Mouse (Mus musculus) heart, embryonic 13.5 days (tissue): ENCODE data around the gene Astn2. TPM values are rescaled to one million over a fixed set of nuclear protein-coding genes. Genes with fewer than 3 reads are reported as not detected.

Experiments used
- ATAC-seq: fragments of 200-750 bp; cut with Nextera tagmentation; 2 replicates; pipeline ENCODE4 v1.8.0; 2017; ENCODE audit warnings: moderate TSS enrichment; ENCODE audit not compliant: insufficient number of reproducible peaks, low FRiP score, low TSS enrichment; ENCODE audit errors: extremely low read depth
- H3K27ac ChIP-seq: fragments of 300-500 bp; sonication (generic); replicated peaks from 2 replicates; pipeline ENCODE4 v1.5.1; 2015; ENCODE audit warnings: moderate library complexity, mild to moderate bottlenecking, inconsistent platforms
- H3K27me3 ChIP-seq: fragments of 300-500 bp; sonication (generic); replicated peaks from 2 replicates; pipeline ENCODE4 v1.6.1; 2015; ENCODE audit warnings: mild to moderate bottlenecking, inconsistent platforms
- H3K36me3 ChIP-seq: fragments of 300-500 bp; sonication (generic); 2 replicates; pipeline ENCODE4 v1.6.1; 2015; ENCODE audit warnings: mild to moderate bottlenecking, inconsistent platforms
- H3K4me1 ChIP-seq: fragments of 300-500 bp; sonication (generic); 2 replicates; pipeline ENCODE4 v1.6.1; 2015; ENCODE audit warnings: inconsistent platforms
- H3K4me2 ChIP-seq: fragments of 300-500 bp; sonication (generic); 2 replicates; pipeline ENCODE4 v1.6.1; 2015; ENCODE audit warnings: inconsistent platforms, mild to moderate bottlenecking, moderate library complexity
- H3K4me3 ChIP-seq: fragments of 300-500 bp; sonication (generic); 2 replicates; pipeline ENCODE4 v1.5.1; 2015; ENCODE audit warnings: moderate library complexity, mild to moderate bottlenecking, inconsistent platforms
- H3K9ac ChIP-seq: fragments of 300-500 bp; sonication (generic); 2 replicates; pipeline ENCODE4 v1.6.1; 2015; ENCODE audit warnings: inconsistent platforms, mild to moderate bottlenecking, moderate library complexity
- H3K9me3 ChIP-seq: fragments of 300-500 bp; sonication (generic); 2 replicates; pipeline ENCODE4 v1.6.1; 2016; ENCODE audit warnings: inconsistent platforms
- WGBS: fragments of 180-500 bp; shearing (Covaris S2); methylation state at CpG from one replicate; pipeline ENCODE4 v1.1.7; 2015; ENCODE audit warnings: mixed read lengths; 5-methylcytosine and 5-hydroxymethylcytosine counted together
- polyA plus RNA-seq: library from polyadenylated mRNA; unstranded; fragments of >200 nt; fragmentation: Nextera tagmentation; extraction: Ambion mirVana; gene quantifications from 2 replicates; pipeline ENCODE4 v1.2.1, GENCODE M21; 2015

Astn2 gene
- polyA plus RNA-seq, 1 experiment from 2014 or later = 0.24 TPM

DNA sequence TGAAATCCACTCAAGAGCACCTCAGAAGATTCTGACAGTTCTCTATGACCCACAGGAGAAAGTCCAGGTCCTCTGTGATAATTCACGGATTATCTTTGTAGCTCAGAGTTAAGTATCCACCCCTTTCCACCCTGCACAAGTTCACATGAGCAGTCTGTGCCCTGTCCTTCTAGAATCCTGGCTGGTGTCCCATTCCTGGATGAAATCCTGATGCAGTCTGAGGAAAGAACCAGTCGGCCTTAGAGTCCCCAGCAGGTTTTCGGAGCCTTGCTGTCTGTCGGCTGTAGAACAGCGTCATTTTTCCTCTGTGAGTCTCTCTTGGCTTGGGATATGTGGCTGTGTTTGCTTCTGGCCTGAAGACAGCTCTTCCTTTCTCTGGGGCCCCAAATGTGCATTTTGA is 978.0 kb downstream of the Astn2 start:
- H3K4me3 ChIP-seq = no peak overlapping the region
- H3K27ac ChIP-seq = peak overlapping the region; percentile 16; the same call in 1 of the 2 replicates
- H3K9me3 ChIP-seq = no peaks in the 10 kb centered on the region
- no peaks in the 10 kb centered on the region for H3K36me3 ChIP-seq
- H3K9ac ChIP-seq = no peak overlapping the region
- no peak overlapping the region for H3K4me2 ChIP-seq
- no peaks in the 10 kb centered on the region for H3K27me3 ChIP-seq
- no peak for ATAC-seq
- H3K4me1 ChIP-seq = peaks cover 19% of the 10 kb centered on the region
- 37% methylated on average over 5 of the region's 5 CpGs for WGBS

DNA sequence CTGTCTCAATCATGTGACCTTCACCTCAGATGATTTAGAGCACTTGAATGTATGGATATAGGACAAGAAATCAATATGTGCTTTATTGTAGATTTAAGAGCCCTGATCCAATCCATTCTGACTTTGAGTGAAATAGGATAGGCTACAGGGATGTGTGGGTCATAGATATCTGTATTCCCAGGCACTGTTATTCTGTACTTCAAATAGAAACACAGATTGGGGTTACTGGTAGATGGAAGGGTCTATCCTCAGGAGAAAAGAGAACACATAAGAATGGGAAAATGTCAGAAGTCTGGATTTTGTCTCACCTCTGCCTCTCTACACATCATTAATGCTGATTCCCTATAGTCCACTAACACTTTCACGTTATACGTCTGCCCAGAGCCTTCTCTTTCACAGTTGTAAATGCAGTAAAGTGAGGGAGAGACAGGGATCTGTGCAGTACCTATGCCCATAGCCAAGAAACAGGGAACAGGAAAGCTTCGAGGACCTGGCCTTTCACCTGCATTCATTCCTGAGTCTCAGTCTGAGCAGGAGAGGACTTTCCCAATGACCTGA is 981.3 kb downstream of the Astn2 start:
- no peak overlapping the region for H3K27ac ChIP-seq
- H3K4me2 ChIP-seq = no peak overlapping the region
- WGBS = 79% methylated on average over 3 of the region's 3 CpGs
- H3K9ac ChIP-seq = no peak overlapping the region
- peaks cover 31% of the 10 kb centered on the region for H3K4me1 ChIP-seq
- no peak for ATAC-seq
- H3K36me3 ChIP-seq = no peaks in the 10 kb centered on the region
- H3K9me3 ChIP-seq = no peaks in the 10 kb centered on the region
- no peaks in the 10 kb centered on the region for H3K27me3 ChIP-seq
- H3K4me3 ChIP-seq = no peak overlapping the region

DNA sequence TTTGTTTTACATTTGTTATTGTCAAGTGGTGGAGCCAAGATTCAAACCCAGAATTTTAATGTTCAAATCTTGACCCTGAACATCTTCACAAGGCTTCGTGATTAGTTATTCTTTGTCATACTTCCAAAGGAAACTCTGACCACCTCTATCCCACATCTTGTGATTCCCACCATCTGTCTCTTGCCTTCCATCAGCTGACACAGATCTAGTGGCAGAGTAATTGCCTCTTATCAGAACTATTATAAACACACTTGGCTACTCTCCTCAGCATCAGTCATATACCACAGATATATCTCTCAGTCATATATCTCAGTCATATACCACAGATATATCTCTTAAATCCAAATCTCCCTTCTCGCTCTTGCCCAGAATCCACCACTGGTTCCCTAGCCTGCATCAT is 983.1 kb downstream of the Astn2 start:
- Histone ChIP-seq H3K9ac (no peak overlapping the region), H3K27ac (peak overlapping the region; percentile 84), H3K27me3 (no peaks in the 10 kb centered on the region), H3K4me1 (peaks cover 23% of the 10 kb centered on the region), H3K36me3 (no peaks in the 10 kb centered on the region), H3K9me3 (no peaks in the 10 kb centered on the region), H3K4me3 (no peak overlapping the region), H3K4me2 (no peak overlapping the region)
- no peak for ATAC-seq
- 74% methylated on average over 2 of the region's 2 CpGs for WGBS

DNA sequence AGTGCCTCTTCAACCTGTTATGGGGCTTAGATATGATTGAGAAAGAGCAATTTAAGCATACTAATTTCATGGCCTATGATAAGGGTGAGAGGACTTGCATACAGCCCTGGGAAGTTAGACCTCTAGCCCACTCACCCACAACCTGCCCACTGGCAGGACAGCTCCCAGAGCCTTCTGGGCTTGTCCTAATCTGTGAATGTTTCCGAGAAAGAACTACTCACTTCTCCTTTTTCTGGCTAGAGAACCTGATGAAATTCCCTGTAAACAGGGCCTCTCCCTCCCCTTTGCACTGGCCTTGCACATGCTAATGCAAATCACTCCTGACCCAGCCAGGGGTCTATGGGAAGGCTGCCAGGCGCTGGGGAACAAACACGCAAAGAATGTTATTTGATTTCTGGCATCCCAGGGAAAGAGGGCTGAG is 983.9 kb downstream of the Astn2 start:
- 5% methylated on average over 3 of the region's 3 CpGs for WGBS
- ATAC-seq = peak; percentile 46; the same call in 1 of the 2 replicates
- no peaks in the 10 kb centered on the region for H3K36me3 ChIP-seq
- H3K4me2 ChIP-seq = 0 out of 2 replicates have a peak overlapping the region, but pooled peaks have one; percentile 5
- no peak overlapping the region for H3K4me3 ChIP-seq
- peak overlapping the region; percentile 84 for H3K27ac ChIP-seq
- peaks cover 24% of the 10 kb centered on the region for H3K4me1 ChIP-seq
- no peaks in the 10 kb centered on the region for H3K9me3 ChIP-seq
- no peak overlapping the region for H3K9ac ChIP-seq
- H3K27me3 ChIP-seq = no peaks in the 10 kb centered on the region

DNA sequence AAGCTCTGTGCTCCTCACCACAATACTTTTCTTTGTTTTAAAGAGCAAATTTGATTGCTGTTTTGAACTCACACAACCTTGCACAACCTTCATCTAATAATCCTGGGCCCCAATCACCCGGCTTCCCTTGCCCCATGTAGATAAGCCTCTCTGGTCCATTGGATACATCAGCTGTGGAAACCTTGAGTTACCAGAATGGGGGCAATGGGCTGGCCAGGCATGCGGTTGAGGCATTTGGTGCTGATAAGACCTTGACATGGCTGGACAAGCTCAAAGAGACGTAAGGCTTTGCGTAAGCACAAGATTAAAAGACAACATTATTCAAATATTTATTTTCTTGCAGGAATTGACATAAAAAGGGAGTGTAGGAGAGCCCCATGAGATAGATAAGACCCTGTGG is 988.9 kb downstream of the Astn2 start:
- no peaks in the 10 kb centered on the region for H3K9me3 ChIP-seq
- 29% methylated on average over 4 of the region's 4 CpGs for WGBS
- H3K9ac ChIP-seq = no peak overlapping the region
- H3K4me2 ChIP-seq = no peak overlapping the region
- H3K27me3 ChIP-seq = no peaks in the 10 kb centered on the region
- peaks cover 15% of the 10 kb centered on the region for H3K4me1 ChIP-seq
- no peaks in the 10 kb centered on the region for H3K36me3 ChIP-seq
- no peak overlapping the region for H3K4me3 ChIP-seq
- no peak overlapping the region for H3K27ac ChIP-seq
- ATAC-seq = no peak

DNA sequence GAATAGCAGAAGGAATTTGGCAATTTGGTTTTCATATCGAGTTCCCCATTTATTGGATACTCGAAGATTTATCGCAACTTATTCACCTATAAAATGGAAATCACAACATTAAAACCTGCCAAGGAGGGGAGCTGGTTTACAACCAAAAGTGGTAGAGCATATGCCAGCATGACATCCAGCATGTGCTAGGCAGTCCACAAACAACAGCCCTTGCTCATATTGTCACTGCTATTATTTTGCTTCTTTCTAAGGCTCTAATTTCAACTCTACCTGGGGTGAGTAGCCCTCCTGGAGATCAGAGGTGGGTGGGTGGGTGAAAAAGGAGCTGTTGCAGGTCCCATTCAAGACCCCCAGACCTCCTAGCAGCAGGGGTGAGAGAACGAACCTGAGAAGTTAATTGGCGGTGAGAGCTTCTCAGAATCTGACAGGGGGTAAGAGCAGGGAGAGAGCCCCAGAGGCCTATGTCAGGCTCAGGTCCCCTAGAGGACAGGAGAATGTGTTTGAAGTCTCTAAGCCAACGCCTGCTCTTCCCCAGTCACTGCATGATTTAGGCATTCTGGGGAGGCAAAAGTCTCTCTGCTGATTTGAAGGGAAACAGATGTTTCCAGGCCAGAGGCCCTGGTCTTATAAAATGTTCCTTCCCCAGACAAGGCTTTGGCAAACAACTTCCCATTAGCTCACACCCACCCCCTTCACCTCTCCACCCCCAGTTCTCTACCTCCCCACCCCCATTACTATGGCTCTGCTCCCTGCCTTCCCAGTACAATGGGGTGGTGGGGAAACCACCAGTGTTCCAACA is 1001.4 kb downstream of the Astn2 start:
- Histone ChIP-seq H3K27me3 (peaks cover 10% of the 10 kb centered on the region), H3K9me3 (no peaks in the 10 kb centered on the region), H3K9ac (no peak overlapping the region), H3K4me3 (no peak overlapping the region), H3K4me1 (peaks cover 9% of the 10 kb centered on the region), H3K36me3 (no peaks in the 10 kb centered on the region), H3K4me2 (no peak overlapping the region), H3K27ac (no peak overlapping the region)
- ATAC-seq = no peak
- WGBS = 46% methylated on average over 6 of the region's 6 CpGs

DNA sequence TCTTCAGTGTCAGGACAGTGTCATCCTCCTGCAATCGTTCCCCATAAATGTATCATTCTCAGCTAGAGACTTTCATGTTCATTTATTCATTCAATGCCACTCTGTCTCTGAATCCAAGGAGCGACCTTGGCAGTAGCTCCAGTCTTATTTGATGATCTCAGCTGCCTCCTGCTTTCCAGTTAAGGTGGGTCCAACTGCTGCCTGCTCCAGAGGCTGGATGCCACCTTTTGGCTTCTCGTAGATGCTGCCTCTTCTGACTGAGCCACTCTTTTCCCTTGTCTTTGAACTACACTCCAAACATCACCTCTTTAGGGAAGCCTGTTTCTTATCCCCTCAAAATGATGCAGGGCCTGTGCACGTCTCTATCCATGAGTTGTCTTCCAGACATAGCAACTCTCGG is 1002.1 kb downstream of the Astn2 start:
- Histone ChIP-seq H3K4me2 (no peak overlapping the region), H3K36me3 (no peaks in the 10 kb centered on the region), H3K27ac (no peak overlapping the region), H3K9me3 (no peaks in the 10 kb centered on the region), H3K27me3 (peaks cover 10% of the 10 kb centered on the region), H3K4me3 (no peak overlapping the region), H3K9ac (no peak overlapping the region), H3K4me1 (peaks cover 9% of the 10 kb centered on the region)
- 60% methylated on average over 5 of the region's 5 CpGs for WGBS
- ATAC-seq = no peak

DNA sequence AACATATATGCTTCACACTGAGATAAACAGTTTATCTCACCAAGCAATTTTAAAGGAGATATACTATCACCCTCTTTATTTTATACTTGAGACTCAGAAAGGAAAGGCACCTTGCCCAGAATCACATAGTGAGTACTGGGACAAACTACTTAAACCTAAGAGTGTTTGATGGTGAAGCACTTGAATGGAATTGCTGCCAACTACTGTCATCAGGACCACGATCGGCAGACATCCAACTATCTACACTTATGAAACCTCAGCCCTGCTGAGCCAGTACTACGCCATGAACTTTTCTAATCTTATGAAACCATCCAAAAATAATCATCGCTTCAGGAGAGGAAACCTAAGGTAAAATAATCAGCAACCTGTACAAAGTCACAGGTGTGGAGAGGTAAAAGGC is 1005.0 kb downstream of the Astn2 start:
- H3K9me3 ChIP-seq = no peaks in the 10 kb centered on the region
- peaks cover 15% of the 10 kb centered on the region for H3K27me3 ChIP-seq
- no peak overlapping the region for H3K27ac ChIP-seq
- no peaks in the 10 kb centered on the region for H3K36me3 ChIP-seq
- 65% methylated on average over 4 of the region's 4 CpGs for WGBS
- no peak overlapping the region for H3K4me2 ChIP-seq
- H3K4me1 ChIP-seq = peaks cover 9% of the 10 kb centered on the region
- ATAC-seq = no peak
- H3K9ac ChIP-seq = no peak overlapping the region
- no peak overlapping the region for H3K4me3 ChIP-seq

DNA sequence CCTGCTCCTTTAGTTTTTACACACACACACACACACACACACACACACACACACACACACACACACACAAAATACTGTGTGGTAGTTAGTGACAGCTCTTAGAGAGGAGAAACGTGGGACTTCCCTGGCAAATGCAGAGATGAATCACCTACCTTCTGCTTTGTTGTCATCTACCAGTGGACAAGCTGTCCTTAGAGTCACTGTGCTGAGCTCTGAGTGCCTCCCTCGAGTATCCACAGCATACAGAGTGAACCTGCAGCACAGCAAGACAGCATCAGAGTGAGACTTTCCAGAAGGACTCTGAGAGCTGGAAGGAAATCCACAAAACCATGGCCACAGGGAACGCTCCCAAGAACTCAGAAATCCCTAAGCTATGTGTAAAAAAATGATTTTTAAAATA is 1007.6 kb downstream of the Astn2 start:
- WGBS = 54% methylated on average over 3 of the region's 3 CpGs
- no peaks in the 10 kb centered on the region for H3K9me3 ChIP-seq
- H3K4me2 ChIP-seq = no peak overlapping the region
- H3K4me1 ChIP-seq = no peaks in the 10 kb centered on the region
- no peak overlapping the region for H3K27ac ChIP-seq
- no peak overlapping the region for H3K9ac ChIP-seq
- H3K4me3 ChIP-seq = no peak overlapping the region
- peaks cover 26% of the 10 kb centered on the region for H3K27me3 ChIP-seq
- no peak for ATAC-seq
- H3K36me3 ChIP-seq = no peaks in the 10 kb centered on the region

DNA sequence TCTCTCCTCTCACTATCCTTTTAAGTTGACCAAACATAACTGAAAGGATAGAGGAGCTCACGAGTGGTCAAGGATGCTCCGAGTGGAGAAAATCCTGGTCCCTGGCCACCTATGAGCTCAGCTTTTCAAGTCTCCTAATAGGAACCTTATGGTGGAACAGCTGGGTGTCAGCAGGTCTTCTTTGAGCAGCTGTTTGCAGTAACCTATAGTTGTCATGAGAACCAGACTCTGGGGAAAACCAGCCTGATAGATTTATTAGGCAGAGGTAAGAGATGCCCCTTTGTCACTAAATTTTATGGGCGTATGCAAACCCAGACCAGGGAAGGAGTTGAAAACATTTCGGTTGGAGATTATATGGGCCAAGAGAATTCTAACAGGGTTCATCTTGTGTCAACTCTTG is 1013.4 kb downstream of the Astn2 start:
- Histone ChIP-seq H3K27ac (no peak overlapping the region), H3K4me3 (no peak overlapping the region), H3K9ac (no peak overlapping the region), H3K9me3 (no peaks in the 10 kb centered on the region), H3K4me2 (no peak overlapping the region), H3K36me3 (no peaks in the 10 kb centered on the region), H3K4me1 (no peaks in the 10 kb centered on the region), H3K27me3 (peaks cover 19% of the 10 kb centered on the region)
- WGBS = 63% methylated on average over 4 of the region's 4 CpGs
- no peak for ATAC-seq

DNA sequence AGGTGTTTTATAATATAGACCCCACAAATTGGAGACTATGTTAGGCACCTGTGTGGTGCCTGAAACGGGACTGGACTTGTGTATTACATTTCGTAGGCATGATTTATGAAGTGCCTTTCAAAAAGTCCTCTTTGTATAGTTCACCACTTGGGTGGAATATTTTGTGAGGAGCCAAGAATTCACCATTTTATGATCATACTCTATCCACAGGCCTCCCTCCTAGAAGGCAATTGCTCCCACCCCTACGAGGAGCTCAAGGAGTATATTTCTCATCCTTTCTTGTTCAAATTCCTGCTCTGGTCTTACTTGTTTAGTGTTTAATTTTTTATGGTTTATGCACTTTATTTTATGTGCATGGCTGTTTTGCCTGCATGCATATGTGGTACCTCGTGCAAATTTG is 1021.3 kb downstream of the Astn2 start:
- Histone ChIP-seq H3K9me3 (no peaks in the 10 kb centered on the region), H3K27ac (no peak overlapping the region), H3K9ac (no peak overlapping the region), H3K4me1 (no peaks in the 10 kb centered on the region), H3K4me2 (no peak overlapping the region), H3K36me3 (no peaks in the 10 kb centered on the region), H3K4me3 (no peak overlapping the region), H3K27me3 (no peaks in the 10 kb centered on the region)
- ATAC-seq = no peak
- WGBS = 77% methylated on average over 4 of the region's 4 CpGs

DNA sequence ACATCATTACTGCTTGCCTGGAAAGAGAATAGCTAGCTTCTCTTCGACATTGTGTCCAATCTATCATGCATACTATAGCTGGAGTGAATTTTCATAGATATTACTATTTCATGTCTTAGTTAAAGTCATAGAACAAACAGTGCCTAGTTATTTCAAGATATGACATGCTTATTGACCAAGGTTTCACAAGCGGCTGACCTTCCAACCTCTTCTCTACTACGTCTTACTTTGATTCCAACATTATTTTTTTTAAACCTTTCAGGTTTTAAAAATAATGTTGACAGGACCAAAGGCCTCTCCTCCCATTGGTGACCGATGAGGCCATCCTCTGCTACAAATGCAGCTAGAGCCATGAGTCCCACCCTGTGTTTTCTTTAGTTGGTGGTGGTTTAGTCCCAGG is 1025.0 kb downstream of the Astn2 start:
- Histone ChIP-seq H3K27me3 (no peaks in the 10 kb centered on the region), H3K4me2 (no peak overlapping the region), H3K4me3 (no peak overlapping the region), H3K9ac (no peak overlapping the region), H3K36me3 (no peaks in the 10 kb centered on the region), H3K4me1 (no peaks in the 10 kb centered on the region), H3K27ac (no peak overlapping the region), H3K9me3 (no peaks in the 10 kb centered on the region)
- ATAC-seq = no peak
- WGBS = 77% methylated on average over 4 of the region's 4 CpGs
